Comparison of ENCODE assay signal across 8 mouse cellular contexts in the genomic region with DNA sequence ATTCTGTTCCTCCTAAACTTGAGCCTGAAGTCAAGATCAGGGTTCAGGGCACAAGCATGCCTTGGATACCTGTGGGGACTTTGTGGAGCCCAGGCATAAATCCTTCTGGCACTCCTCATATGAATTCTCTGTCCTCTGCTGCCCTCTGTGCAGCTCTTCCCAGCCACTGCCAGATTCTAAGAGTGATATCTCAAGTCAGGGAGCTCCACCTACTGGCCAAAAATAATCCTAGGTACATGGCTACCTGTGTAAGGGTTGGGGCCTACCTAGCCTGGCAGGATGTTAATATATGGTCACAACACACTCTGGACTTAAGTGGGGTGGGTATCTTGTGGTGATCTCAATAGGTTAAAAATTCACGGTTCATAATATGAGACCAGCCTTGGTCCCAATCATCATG. TPM values are rescaled to one million over a fixed set of nuclear protein-coding genes. Genes with fewer than 3 reads are reported as not detected.
DNase-seq lines count a peak whose midpoint lies in the region; ATAC-seq and TF ChIP-seq lines count a peak whose summit lies in the region.

No protein-coding gene starts in this region.

- peak; percentile 49 for DNase-seq in testis, postnatal 10 days (ENCODE audit: low spot score)
- DNase-seq in testis, postnatal 14 days (ENCODE audit: low spot score): no peak
- peak; percentile 65 for DNase-seq in kidney, adult 18-20 months
- DNase-seq in lung, adult 18-20 months: peak; percentile 61 to 77
- DNase-seq in retina, embryonic 14.5 days (ENCODE audit: low spot score): peak; percentile 82
- no peak for DNase-seq in gastrocnemius, postnatal 36 days

- no peaks in the 10 kb centered on the region for H3K4me1 ChIP-seq in bone marrow, adult 2 months (ENCODE audit: control insufficient read depth, insufficient read depth, low read length)

- peak; percentile 69 for ATAC-seq in erythroid progenitor cell, adult 5-6 weeks (replicated peaks; ENCODE audit: low FRiP score, poor library complexity, severe bottlenecking)

- intact Hi-C loops in gastrocnemius, postnatal 36 days (cut with DNase I): loop anchor here (5.0 kb wide), 1 partner anchor 225 kb away; no protein-coding TSS in a partner anchor

- TF ChIP-seq POLR2A in bone marrow, adult 2 months (IDR thresholded peaks at IDR 0.05; ENCODE audit: borderline replicate concordance, control insufficient read depth, low read depth, low read length): no peak

- no peak overlapping the region for H3K27ac ChIP-seq in bone marrow, adult 2 months (ENCODE audit: control insufficient read depth, insufficient read depth, low read depth, low read length, poor library complexity)

- WGBS in bone marrow, adult 2 months: 64% methylated on average over 1 of the region's 1 CpGs

- no peak overlapping the region for H3K4me3 ChIP-seq in bone marrow, adult 2 months (replicated peaks; ENCODE audit: control insufficient read depth, low read depth, low read length)

- TF ChIP-seq CTCF in bone marrow, adult 2 months (IDR thresholded peaks at IDR 0.05; ENCODE audit: control insufficient read depth, insufficient read depth, low read length): peak; percentile 54; the same call in 1 of the 2 replicates

RNA-seq across cellular contexts. Expression of gene Idua, which starts 8.3 kb away (rescaled TPM):
- polyA plus RNA-seq in bone marrow, adult 2 months (2011; ENCODE audit: insufficient read depth, insufficient read length, low replicate concordance, missing spikeins): 4.4 and 12.4 TPM in 2 replicates
- 2.5 and 5.8 TPM in 2 replicates for total RNA-seq in erythroid progenitor cell, adult 5-6 weeks (2015; ENCODE audit: low replicate concordance)
- total RNA-seq in erythroid progenitor cell, adult 5-6 weeks (2017; ENCODE audit: low replicate concordance): 2.2 TPM in 1 of 2 replicates, not detected in the other
- 1 to 10 TPM; 7.2 to 8.9 TPM for total RNA-seq in gastrocnemius, postnatal 36 days (2021)

RNA-seq across cellular contexts. Expression of gene Dgkq, which starts 17.6 kb away (rescaled TPM):
- polyA plus RNA-seq in bone marrow, adult 2 months (2011; ENCODE audit: insufficient read depth, insufficient read length, low replicate concordance, missing spikeins): 4.4 and 16.4 TPM in 2 replicates
- total RNA-seq in erythroid progenitor cell, adult 5-6 weeks (2015; ENCODE audit: low replicate concordance): 4.2 TPM in 1 of 2 replicates, not detected in the other
- total RNA-seq in erythroid progenitor cell, adult 5-6 weeks (2017; ENCODE audit: low replicate concordance): 4.9 and 5.5 TPM in 2 replicates
- 1 to 10 TPM; 4.6 to 7.3 TPM for total RNA-seq in gastrocnemius, postnatal 36 days (2021)

RNA-seq across cellular contexts. Expression of gene Tmem175, which starts 22.3 kb away (rescaled TPM):
- 2.7 and 7.2 TPM in 2 replicates for polyA plus RNA-seq in bone marrow, adult 2 months (2011; ENCODE audit: insufficient read depth, insufficient read length, low replicate concordance, missing spikeins)
- total RNA-seq in erythroid progenitor cell, adult 5-6 weeks (2015; ENCODE audit: low replicate concordance): 2.9 and 8.4 TPM in 2 replicates
- 2.8 and 7.9 TPM in 2 replicates for total RNA-seq in erythroid progenitor cell, adult 5-6 weeks (2017; ENCODE audit: low replicate concordance)
- total RNA-seq in gastrocnemius, postnatal 36 days (2021): 1 to 10 TPM; 6.6 to 6.7 TPM

RNA-seq across cellular contexts. Expression of gene Gak, which starts 22.3 kb away (rescaled TPM):
- 36.4 and 52.3 TPM in 2 replicates for polyA plus RNA-seq in bone marrow, adult 2 months (2011; ENCODE audit: insufficient read depth, insufficient read length, low replicate concordance, missing spikeins)
- total RNA-seq in erythroid progenitor cell, adult 5-6 weeks (2015; ENCODE audit: low replicate concordance): 50.8 and 63.3 TPM in 2 replicates
- 61.4 and 69.4 TPM in 2 replicates for total RNA-seq in erythroid progenitor cell, adult 5-6 weeks (2017; ENCODE audit: low replicate concordance)
- total RNA-seq in gastrocnemius, postnatal 36 days (2021): 10 to 100 TPM; 11.1 to 13.1 TPM

RNA-seq across cellular contexts. Expression of gene Slc26a1, which starts 23.5 kb away (rescaled TPM):
- 1.8 and 2.2 TPM in 2 replicates for polyA plus RNA-seq in bone marrow, adult 2 months (2011; ENCODE audit: insufficient read depth, insufficient read length, low replicate concordance, missing spikeins)
- total RNA-seq in erythroid progenitor cell, adult 5-6 weeks (2015; ENCODE audit: low replicate concordance): 3.6 and 4.6 TPM in 2 replicates
- total RNA-seq in erythroid progenitor cell, adult 5-6 weeks (2017; ENCODE audit: low replicate concordance): 0.90 and 1.7 TPM in 2 replicates
- not detected for total RNA-seq in gastrocnemius, postnatal 36 days (2021)

Comparison
In these comparisons a context has a peak if more than half of its experiments do, and no peak if none do; other contexts are left out.
1. DNase-seq: peak in testis, postnatal 10 days (single experiment), kidney, adult 18-20 months (single experiment), lung, adult 18-20 months (2 of 2) and retina, embryonic 14.5 days (single experiment); none in testis, postnatal 14 days (single experiment) and gastrocnemius, postnatal 36 days (0 of 2).